Mouse (Mus musculus) c-Kit-positive CD71-negative TER-119-negative erythroid progenitor cells, embryonic 14.5 days (primary cell): ENCODE data around the gene Rps5.
"Not testable (repeated sequence)": the region's sequence is repeated elsewhere in the genome, so short reads cannot be mapped to it uniquely, and the experiment has no call there.

Source experiments
- DNase-seq: peaks from one replicate; pipeline ENCODE4 v3.0.0-alpha.2; 2013; ENCODE audit warnings: low read depth

Rps5 gene

GRCm38 (mm10) chr7:12921705-12922465 lies at the start of gene Rps5:
Gene Rps5 (plus strand): TSS chr7:12922290.
- peak; percentile 98 for DNase-seq

- DNase-seq = peak; percentile 56
Observed at GRCm38 (mm10) chr7:12874301-12874700, 47.8 kb upstream of the Rps5 start.

GRCm38 (mm10) chr7:12880036-12880435 lies 42.1 kb upstream of the Rps5 start:
- no peak for DNase-seq

- not testable (repeated sequence) for DNase-seq
Observed at GRCm38 (mm10) chr7:12880497-12880896, 41.6 kb upstream of the Rps5 start.

- peak; percentile 92 for DNase-seq
Observed at GRCm38 (mm10) chr7:12880911-12881660, 41.0 kb upstream of the Rps5 start, which contains the start of gene Zfp128. Gene Zfp128 (plus strand): TSS chr7:12881177.

- DNase-seq = no peak
Observed at GRCm38 (mm10) chr7:12886563-12887266, 35.4 kb upstream of the Rps5 start.

GRCm38 (mm10) chr7:12887585-12887984 lies 34.5 kb upstream of the Rps5 start:
- no peak for DNase-seq

GRCm38 (mm10) chr7:12890928-12891327 lies 31.2 kb upstream of the Rps5 start:
- DNase-seq = no peak

GRCm38 (mm10) chr7:12891334-12891733 lies 30.8 kb upstream of the Rps5 start:
- DNase-seq = no peak

GRCm38 (mm10) chr7:12897655-12898410 lies 24.3 kb upstream of the Rps5 start, which contains the start of gene Zscan22:
Gene Zscan22 (plus strand): TSS chr7:12897815.
- DNase-seq = peak; percentile 79

- no peak for DNase-seq
Observed at GRCm38 (mm10) chr7:12901517-12901916, 20.6 kb upstream of the Rps5 start.

GRCm38 (mm10) chr7:12903623-12904022 lies 18.5 kb upstream of the Rps5 start:
- no peak for DNase-seq

GRCm38 (mm10) chr7:12905146-12905545 lies 16.9 kb upstream of the Rps5 start:
- no peak for DNase-seq

GRCm38 (mm10) chr7:12909498-12909962 lies 12.6 kb upstream of the Rps5 start:
- DNase-seq = peak; percentile 92

- DNase-seq = peak; percentile 54
Observed at GRCm38 (mm10) chr7:12910181-12910668, 11.9 kb upstream of the Rps5 start.

GRCm38 (mm10) chr7:12913556-12913955 lies 8.5 kb upstream of the Rps5 start:
- no peak for DNase-seq

- DNase-seq = not testable (repeated sequence)
Observed at GRCm38 (mm10) chr7:12920495-12920894, 1.6 kb upstream of the Rps5 start.

- no peak for DNase-seq
Observed at GRCm38 (mm10) chr7:12921318-12921704, 779 bp upstream of the Rps5 start.

- DNase-seq = no peak
Observed at GRCm38 (mm10) chr7:12922729-12923128, 639 bp downstream of the Rps5 start.

- no peak for DNase-seq
Observed at GRCm38 (mm10) chr7:12926316-12926715, 4.2 kb downstream of the Rps5 start.

GRCm38 (mm10) chr7:12927191-12927680 lies 5.1 kb downstream of the Rps5 start, which contains the start of gene Rnf225:
Gene Rnf225 (plus strand): TSS chr7:12927416.
- DNase-seq = no peak
